Mouse (Mus musculus) bone marrow, adult 2 months (tissue): ENCODE measurements around the gene S100a1. TPM values are rescaled to one million over a fixed set of nuclear protein-coding genes. Genes with fewer than 3 reads are reported as not detected.

Source experiments
- H3K27ac ChIP-seq: fragments of 200-500 bp; 2 replicates; pipeline ENCODE4 v1.5.1; 2012; ENCODE audit warnings: low read depth, mild to moderate bottlenecking, control low read depth, inconsistent platforms, low read length; ENCODE audit not compliant: control insufficient read depth, poor library complexity, insufficient read depth
- H3K4me1 ChIP-seq: fragments of 200-500 bp; 2 replicates; pipeline ENCODE4 v1.6.1; 2011; ENCODE audit warnings: low read length; ENCODE audit not compliant: control insufficient read depth, insufficient read depth
- H3K4me3 ChIP-seq: fragments of 200-500 bp; replicated peaks from 2 replicates; pipeline ENCODE3; 2011; ENCODE audit warnings: mild to moderate bottlenecking, low read depth, low read length, control low read depth; ENCODE audit not compliant: control insufficient read depth
- CTCF ChIP-seq: fragments of 200-500 bp; IDR thresholded peaks from 2 replicates; pipeline ENCODE4 v1.5.1; 2011; ENCODE audit warnings: low read length, control low read depth; ENCODE audit not compliant: control insufficient read depth, insufficient read depth
- POLR2A ChIP-seq: fragments of 200-500 bp; IDR thresholded peaks from 2 replicates; pipeline ENCODE4 v1.6.1; 2011; ENCODE audit warnings: low read depth, mild to moderate bottlenecking, control low read depth, low read length, borderline replicate concordance; ENCODE audit not compliant: control insufficient read depth
- WGBS: fragments of 180-500 bp; shearing (Covaris S2); methylation state at CpG from one replicate; pipeline ENCODE4 v1.1.7; 2018; 5-methylcytosine and 5-hydroxymethylcytosine counted together
- polyA plus RNA-seq: library from polyadenylated mRNA; stranded (reverse); fragments of >200 nt; gene quantifications from 2 replicates; pipeline ENCODE4 v1.2.4, GENCODE M21; 2011; ENCODE audit warnings: low replicate concordance; ENCODE audit not compliant: missing spikeins, insufficient read depth, insufficient read length

Gene S100a1
- polyA plus RNA-seq, 1 experiment = 34.4 TPM

DNA sequence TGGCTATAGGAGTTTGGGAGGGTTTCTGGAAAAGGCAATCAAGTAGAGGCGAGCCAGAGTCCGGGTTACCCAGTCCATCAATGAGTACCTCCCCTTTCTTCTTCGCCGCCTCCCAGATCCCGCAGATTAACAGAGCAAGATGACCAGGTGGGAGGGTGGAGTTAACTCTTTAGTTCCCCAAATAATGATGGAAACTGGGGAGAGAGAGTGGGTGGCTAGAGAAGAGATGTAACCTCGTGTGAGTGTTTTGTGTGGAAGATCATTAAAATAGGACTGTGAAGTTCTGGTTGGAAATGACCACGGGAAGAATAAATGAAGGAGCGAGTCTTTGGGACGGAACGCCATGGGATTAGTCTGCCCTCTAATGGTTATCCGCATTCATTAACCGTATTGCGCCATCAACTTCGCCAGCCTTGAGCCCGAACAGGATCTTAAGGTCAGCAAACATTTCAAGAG lies 47.9 kb downstream of the S100a1 start:
- Histone ChIP-seq H3K27ac (no peak overlapping the region), H3K4me3 (no peak overlapping the region), H3K4me1 (no peaks in the 10 kb centered on the region)
- under 1% methylated on average over 15 of the region's 15 CpGs for WGBS
- no peak for TF ChIP-seq POLR2A
- peak; percentile 62 for TF ChIP-seq CTCF

DNA sequence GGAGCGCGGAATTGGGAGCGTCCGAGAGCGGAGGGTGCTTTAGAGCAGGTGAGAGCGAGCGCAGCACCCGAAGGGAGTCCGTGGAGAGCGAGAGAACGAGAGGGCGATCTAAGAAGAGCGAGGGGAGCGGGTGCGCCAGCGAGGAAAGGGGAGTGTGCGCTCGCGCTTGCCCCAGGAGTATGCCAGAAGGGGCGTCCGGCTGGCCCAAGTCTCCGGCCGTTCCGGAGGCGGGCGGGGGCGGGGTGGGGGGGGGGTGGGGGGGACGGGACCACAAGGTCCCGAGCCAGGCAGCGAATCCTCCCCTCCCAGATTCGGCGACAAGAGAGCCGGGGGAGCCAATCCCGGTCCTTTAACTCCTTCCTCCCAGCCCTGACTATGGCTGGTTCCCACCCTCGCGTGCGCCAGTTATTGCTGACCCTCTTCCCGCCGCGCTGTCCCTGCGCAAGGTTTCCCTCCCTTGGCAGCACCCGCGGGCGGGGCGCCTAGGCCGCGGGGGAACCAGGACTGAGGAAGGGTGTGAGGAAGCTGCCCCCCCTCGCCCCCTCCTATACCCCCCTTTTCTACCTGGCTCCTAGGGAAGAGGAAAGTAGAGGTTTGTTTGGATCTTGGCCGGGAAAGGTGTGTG lies 48.4 kb downstream of the S100a1 start, which contains the start of gene Npr1:
Npr1 (minus strand) TSS at position 181 of the 625 bp plus-strand sequence.
- Histone ChIP-seq H3K4me1 (no peaks in the 10 kb centered on the region), H3K4me3 (peak within 1 kb of the TSS; percentile 29), H3K27ac (no peak within 1 kb of the TSS; the same call in 1 of the 2 replicates)
- WGBS = under 1% methylated on average over 43 of the region's 49 CpGs
- no peak for TF ChIP-seq POLR2A
- no peak for TF ChIP-seq CTCF

DNA sequence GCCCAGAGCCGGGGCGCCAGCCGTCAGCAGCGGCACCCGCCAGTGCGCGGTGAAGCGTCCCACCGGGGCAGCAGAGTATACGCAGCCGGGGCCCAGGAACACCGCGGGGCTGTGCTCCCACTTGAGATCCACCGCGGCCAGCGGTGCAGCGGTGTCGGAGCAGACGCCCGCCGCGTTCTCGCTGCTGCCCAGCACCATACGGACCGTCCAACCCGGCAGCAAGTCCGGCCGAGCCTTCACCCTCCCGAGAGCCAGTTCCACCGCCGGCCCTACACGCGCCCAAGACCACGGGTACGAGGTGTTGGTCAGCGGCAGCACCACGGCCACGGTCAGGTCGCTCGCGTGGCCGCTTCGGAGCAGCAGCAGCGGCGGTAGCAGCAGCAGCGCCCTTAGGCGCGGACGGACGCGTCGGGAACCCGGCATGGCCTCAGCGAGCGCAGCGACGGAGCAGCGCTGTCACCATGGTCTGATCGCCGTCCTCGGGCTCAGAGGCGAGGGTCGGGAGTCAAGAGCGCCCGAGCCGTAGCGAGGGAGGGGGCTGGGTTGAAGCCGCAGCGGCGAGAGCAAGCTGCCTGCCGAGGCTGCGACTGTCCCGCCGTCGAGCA lies 49.0 kb downstream of the S100a1 start:
- TF ChIP-seq POLR2A = no peak
- no peak for TF ChIP-seq CTCF
- 2% methylated on average over 75 of the region's 75 CpGs for WGBS
- Histone ChIP-seq H3K27ac (no peak overlapping the region; the same call in 1 of the 2 replicates), H3K4me1 (no peaks in the 10 kb centered on the region), H3K4me3 (peak overlapping the region; percentile 29)

DNA sequence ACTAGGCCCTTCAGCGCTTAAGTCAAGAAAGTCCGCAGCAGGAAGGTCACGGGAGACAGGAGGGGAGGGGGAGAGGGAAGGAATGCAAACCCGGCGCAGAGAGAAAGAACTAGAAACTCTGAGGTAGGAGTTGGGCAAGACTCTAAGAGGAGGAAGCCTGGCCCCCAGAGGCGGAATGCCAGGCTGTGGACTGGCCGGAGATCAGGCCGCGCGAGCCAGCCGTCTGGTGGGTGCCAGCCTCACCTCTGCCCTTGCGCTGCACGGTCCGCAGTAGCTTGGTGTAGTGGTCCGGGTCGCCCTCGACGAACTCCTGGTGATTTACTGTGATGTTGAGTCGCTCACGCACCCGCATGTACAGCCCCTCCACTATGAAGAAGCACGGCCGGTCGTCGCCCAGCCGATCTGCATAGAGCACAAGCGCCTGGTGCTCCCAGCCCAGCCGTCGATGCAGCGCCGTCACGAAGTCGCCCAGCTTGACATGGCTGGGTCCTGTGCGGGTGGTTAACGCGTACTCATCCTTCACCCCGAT lies 49.6 kb downstream of the S100a1 start:
- WGBS = 17% methylated on average over 37 of the region's 37 CpGs
- no peak overlapping the region; the same call in 1 of the 2 replicates for H3K27ac ChIP-seq
- peak overlapping the region; percentile 5 for H3K4me3 ChIP-seq
- TF ChIP-seq POLR2A (no peak), CTCF (no peak)
- no peaks in the 10 kb centered on the region for H3K4me1 ChIP-seq

DNA sequence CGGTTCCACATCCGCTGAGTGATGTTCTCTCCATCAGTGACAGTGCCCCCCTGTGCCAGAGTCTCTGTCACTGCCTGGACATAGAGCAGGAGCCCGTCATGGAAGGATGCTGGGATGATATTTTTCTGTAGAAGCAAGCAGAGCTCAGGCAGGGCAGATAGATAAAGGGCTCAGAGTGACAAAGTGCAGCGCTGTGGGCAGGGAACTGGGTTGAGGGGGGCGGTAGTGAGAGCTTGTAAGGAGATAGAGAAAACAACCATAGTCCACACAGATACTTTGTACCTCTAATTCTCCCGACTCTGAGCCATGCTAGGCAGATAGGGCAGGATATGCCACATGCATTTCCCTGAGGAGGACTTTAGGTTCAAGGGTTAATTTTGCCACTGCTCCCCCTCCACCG lies 51.6 kb downstream of the S100a1 start:
- Histone ChIP-seq H3K27ac (no peak overlapping the region), H3K4me3 (no peak overlapping the region), H3K4me1 (no peaks in the 10 kb centered on the region)
- WGBS = 62% methylated on average over 7 of the region's 7 CpGs
- TF ChIP-seq CTCF = no peak

DNA sequence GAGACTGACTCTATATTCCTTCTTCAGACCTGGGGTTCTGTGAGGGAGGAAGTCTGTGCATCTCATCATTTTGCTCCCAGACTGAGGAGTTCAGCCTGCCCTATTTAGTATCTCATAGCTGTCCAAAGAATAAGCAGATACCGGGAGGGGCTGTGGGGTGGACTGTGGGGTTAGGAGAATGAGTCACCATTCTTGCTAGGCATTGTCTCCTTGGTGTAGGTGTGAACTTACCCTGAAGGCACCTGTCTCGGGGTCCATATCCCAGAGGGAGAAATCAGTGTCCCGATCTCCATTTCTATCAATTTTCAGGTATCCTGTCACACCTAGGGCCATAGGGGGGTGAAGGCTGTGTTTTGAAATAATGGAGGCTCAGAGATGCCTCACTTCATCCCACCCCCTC lies 52.3 kb downstream of the S100a1 start:
- H3K4me1 ChIP-seq = no peaks in the 10 kb centered on the region
- H3K4me3 ChIP-seq = no peak overlapping the region
- no peak overlapping the region for H3K27ac ChIP-seq
- WGBS = 85% methylated on average over 3 of the region's 3 CpGs
- TF ChIP-seq POLR2A = no peak
- no peak for TF ChIP-seq CTCF

Other genes with a start within 250 kb of the S100a1 start
- 24.7 and 68.6 TPM in 2 replicates for gene Dennd4b, start 249.2 kb downstream of the S100a1 start, polyA plus RNA-seq
- 13.9 and 17.5 TPM in 2 replicates for gene Gatad2b, start 221.2 kb downstream of the S100a1 start, polyA plus RNA-seq
- 4.4 and 5.6 TPM in 2 replicates for gene Slc27a3, start 124.5 kb downstream of the S100a1 start, polyA plus RNA-seq
- 7.1 and 21.2 TPM in 2 replicates for gene Ints3, start 80.8 kb downstream of the S100a1 start, polyA plus RNA-seq
- 6.4 and 10.6 TPM in 2 replicates for gene Npr1, start 48.5 kb downstream of the S100a1 start, polyA plus RNA-seq
- gene Ilf2, start 38.3 kb downstream of the S100a1 start, polyA plus RNA-seq = 85.2 and 110 TPM in 2 replicates
- 14.8 and 22.4 TPM in 2 replicates for gene Snapin, start 23.4 kb downstream of the S100a1 start, polyA plus RNA-seq
- gene Chtop, start 4.9 kb downstream of the S100a1 start, polyA plus RNA-seq = 74.1 and 92.0 TPM in 2 replicates
- 60.0 and 93.3 TPM in 2 replicates for gene S100a13, start within 50 bp of the S100a1 start, polyA plus RNA-seq
- not detected in 2 replicates for gene S100a14, start 12.5 kb upstream of the S100a1 start, polyA plus RNA-seq
- 10.9 and 17.1 TPM in 2 replicates for gene S100a16, start 22.9 kb upstream of the S100a1 start, polyA plus RNA-seq
- not detected in 2 replicates for gene S100a3, start 46.2 kb upstream of the S100a1 start, polyA plus RNA-seq
- not detected in 2 replicates for gene S100a2, start 75.9 kb upstream of the S100a1 start, polyA plus RNA-seq
- gene Gm42674, start 87.5 kb upstream of the S100a1 start, polyA plus RNA-seq = not detected in 2 replicates
- gene S100a4, start 89.4 kb upstream of the S100a1 start, polyA plus RNA-seq = 71.4 and 238 TPM in 2 replicates
- not detected in 2 replicates for gene S100a5, start 94.1 kb upstream of the S100a1 start, polyA plus RNA-seq
- gene S100a6, start 98.5 kb upstream of the S100a1 start, polyA plus RNA-seq = 391 and 969 TPM in 2 replicates
- gene S100a7a, start 139.6 kb upstream of the S100a1 start, polyA plus RNA-seq = 1.0 TPM in 1 of 2 replicates, not detected in the other
- 4,508 and 18,334 TPM in 2 replicates for gene S100a8, start 154.6 kb upstream of the S100a1 start, polyA plus RNA-seq
- gene S100a9, start 181.3 kb upstream of the S100a1 start, polyA plus RNA-seq = 8,678 and 25,400 TPM in 2 replicates
- not detected in 2 replicates for gene Pglyrp4, start 212.5 kb upstream of the S100a1 start, polyA plus RNA-seq